Mouse (Mus musculus) thymus, postnatal 25 days (tissue): ENCODE measurements at regions not wholly inside any gene's neighbourhood (a gene's known extent, or its start where the extent isn't known, plus 50 kb on each side); places are given as distances from the start of the nearest gene placed in this dataset.

Source experiments
- DNase-seq: peaks from one replicate; pipeline ENCODE4 v3.0.0; 2022

- no peak for DNase-seq
Measured at GRCm38 (mm10) chr12:32489415-32490139, 111.1 kb downstream of the Ccdc71l start.

DNA sequence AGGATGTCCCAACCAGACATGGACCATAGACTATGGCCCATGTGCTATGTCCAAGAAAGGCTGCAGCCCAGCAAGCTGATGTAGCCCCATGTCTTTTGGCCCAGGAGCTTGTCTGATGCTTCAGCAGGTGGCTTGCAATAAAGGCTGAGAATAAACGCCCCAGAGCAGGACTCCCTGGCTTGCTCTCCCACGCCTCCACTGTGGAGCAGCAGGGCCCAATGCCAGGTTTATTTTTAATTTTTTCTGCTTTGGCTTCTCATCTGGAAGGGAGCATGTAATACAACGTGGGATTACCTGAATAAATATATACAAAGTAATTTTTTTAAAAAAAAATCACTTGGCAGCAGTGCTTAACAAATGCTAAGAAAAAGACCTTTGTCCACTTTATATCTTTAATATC, 125.7 kb downstream of the Ccdc71l start:
- DNase-seq: no peak

- no peak for DNase-seq
Measured at GRCm38 (mm10) chr12:32508671-32509070, 130.2 kb downstream of the Ccdc71l start.

- DNase-seq: no peak
Measured at GRCm38 (mm10) chr12:32525586-32525985, 147.1 kb downstream of the Ccdc71l start.

- DNase-seq: no peak
Measured at GRCm38 (mm10) chr12:32531216-32531615, 152.7 kb downstream of the Ccdc71l start.

DNA sequence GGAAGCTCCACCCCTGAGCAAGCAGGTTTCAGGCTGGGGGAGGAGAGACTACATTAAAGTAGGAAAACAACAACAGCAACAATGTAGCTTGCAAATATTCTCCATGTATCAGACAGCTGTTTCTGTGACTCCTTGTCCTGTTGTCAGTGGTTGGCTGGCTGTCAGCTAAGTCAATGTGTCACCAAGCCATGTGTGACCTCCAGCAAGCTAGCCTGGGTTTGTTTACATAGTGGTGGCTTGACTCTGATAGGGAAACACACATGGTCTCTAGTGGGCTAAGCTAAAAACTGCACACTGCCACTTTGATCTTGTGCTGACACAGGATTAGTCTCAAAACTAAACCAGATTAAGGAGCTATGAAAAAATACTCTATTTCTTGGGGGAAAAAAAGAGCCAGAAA, 155.1 kb downstream of the Ccdc71l start:
- DNase-seq: no peak

DNA sequence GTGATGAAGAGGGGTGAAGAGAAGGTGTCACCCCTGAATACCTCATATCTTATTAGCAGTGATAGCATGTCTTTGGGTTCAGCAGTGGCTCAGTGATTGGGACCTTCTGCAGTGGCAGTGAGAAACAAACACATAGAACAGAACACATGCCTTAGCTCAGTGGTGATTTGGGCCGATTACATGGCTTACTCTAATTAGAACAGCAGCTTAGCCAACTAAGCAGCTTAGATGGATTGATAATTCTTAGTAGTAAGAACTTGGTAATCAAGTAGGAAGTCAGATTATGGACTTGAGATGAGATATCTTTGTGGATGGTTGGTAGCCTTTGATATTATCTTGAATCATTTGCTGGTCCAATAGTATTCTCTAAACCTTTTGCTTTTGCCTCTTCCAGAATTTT, 167.0 kb downstream of the Ccdc71l start:
- no peak for DNase-seq

GRCm38 (mm10) chr12:32546356-32546755, 167.9 kb downstream of the Ccdc71l start:
- no peak for DNase-seq

- DNase-seq: no peak
Measured at GRCm38 (mm10) chr12:32553793-32554192, 175.3 kb downstream of the Ccdc71l start.

- DNase-seq: no peak
Measured at GRCm38 (mm10) chr12:32567777-32568176, 189.3 kb downstream of the Ccdc71l start.

- no peak for DNase-seq
Measured at GRCm38 (mm10) chr12:32581304-32581703, 202.8 kb downstream of the Ccdc71l start.

- DNase-seq: no peak
Measured at GRCm38 (mm10) chr12:32602131-32602815, 217.1 kb upstream of the Nampt start.

GRCm38 (mm10) chr12:32605353-32605752, 214.0 kb upstream of the Nampt start:
- no peak for DNase-seq

GRCm38 (mm10) chr12:32615000-32615399, 204.3 kb upstream of the Nampt start:
- DNase-seq: no peak

DNA sequence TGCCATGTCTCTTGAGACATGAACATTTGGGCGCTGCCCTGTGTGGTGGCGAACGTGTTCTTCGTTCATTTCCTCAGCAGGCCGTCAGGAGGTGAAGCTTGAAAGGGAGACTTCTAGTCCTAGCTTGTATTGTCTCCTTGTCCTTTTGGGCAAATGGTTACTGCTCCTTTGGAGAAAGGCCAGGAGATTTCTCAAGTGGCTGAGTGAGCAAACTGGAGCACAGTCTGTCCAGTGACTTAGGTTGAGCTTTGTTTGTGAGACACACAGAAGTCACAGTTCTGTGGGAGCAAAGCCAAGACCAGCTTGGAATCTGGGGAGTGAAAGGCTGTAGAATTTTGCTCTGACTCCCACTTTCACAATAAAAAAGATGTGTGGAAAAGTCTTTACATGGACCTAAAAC, 203.3 kb upstream of the Nampt start:
- DNase-seq: no peak

- DNase-seq: no peak
Measured at GRCm38 (mm10) chr12:32617031-32617430, 202.3 kb upstream of the Nampt start.

DNA sequence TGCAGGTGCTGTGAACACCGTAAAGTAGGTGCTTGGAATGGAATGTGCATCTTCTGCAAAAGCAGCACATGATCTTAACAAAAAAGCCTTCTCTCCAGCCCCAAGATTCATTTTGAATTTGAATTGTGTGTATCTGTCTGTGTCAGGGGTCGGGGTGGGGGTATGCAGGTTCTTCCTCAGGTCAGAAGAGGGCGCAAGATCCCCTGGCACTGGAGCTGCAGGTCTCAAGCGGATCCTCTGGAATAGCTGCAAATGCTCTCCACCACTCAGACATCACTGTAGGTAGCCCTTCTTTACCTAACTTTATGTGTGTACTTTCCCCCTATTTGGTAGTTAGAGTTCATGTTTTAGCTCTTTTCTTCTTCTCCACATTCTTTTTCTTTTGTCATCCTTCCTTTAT, 199.5 kb upstream of the Nampt start:
- DNase-seq: no peak

DNA sequence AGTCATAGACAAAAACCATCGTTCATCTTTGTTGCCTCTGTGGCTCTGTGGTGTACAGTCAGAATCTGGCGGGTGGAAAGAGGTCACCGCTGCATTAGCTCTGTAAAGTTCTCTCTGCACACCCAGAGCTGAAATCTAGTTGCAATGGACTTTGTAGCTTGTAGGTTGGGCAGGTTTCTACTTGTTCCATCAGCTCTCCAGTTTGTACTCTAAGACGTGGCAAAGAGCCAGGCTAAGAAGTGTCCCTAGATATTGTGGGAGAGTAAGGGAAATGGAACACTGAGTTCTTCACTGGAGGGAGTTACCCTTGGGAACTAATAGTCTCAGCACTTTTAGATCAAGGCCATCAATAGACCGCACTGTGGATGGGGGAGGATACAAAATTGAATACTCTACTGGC, 197.6 kb upstream of the Nampt start:
- no peak for DNase-seq

DNA sequence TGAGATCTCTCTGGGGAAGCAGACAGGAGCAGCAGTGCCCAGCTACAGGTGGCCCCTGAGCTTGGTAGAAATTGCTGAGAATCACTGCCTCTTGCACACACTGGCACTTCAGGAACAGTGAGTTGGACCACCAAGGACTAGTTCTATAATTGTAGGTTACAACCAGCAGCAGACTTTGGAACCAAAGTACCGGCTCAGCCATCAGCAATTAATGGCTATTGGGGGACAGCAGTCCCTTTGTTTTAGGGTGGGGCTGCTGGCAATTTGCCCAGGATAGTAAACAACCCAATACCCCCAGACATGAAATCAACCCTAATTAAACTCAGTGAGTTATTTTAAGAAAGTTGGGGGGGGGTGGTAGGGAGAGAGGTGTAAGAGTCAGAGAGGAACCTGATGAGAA, 190.8 kb upstream of the Nampt start:
- DNase-seq: no peak

- no peak for DNase-seq
Measured at GRCm38 (mm10) chr12:32632935-32633334, 186.4 kb upstream of the Nampt start.

DNA sequence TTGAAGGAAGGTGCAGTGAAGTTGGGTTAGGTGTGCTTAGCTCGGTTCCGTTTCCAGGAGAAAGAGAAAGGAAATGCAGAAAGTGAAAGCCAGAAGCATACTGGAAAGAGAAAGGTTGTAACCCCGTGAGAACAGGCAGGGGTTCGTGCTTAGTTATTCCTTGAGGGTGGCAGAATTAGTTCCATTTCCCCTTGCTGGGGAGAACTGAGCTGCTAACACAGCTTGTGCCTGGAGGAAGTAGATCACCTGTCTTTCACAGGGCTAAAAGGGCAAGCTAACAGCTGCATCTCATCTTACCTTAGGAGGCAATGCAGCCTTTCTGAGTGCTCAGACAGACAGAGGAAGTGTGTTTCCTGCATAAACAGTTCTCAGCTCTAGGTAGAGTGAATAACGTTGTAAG, 184.3 kb upstream of the Nampt start:
- DNase-seq: peak; percentile 39

GRCm38 (mm10) chr12:32637400-32638100, 181.8 kb upstream of the Nampt start:
- peak; percentile 6 for DNase-seq

DNA sequence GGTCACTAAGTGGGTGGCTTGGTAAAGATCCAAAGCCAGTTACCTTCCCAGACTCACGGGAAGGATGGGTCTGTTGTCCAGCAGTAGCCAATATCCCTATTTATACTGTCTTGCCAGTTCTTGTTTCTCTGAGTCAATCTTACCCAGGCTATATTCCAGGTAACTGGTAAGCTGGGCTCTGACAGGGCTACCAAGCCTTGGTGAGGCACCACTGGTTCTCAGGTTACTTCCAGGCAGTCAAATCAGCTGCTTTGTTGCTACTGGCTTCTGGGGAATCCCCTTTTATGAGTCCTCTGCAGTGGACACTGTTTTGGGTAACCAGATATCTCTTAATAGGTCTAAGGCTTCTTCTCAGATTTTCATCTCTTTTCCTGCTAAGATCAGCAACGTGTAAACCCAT, 178.8 kb upstream of the Nampt start:
- DNase-seq: no peak

DNA sequence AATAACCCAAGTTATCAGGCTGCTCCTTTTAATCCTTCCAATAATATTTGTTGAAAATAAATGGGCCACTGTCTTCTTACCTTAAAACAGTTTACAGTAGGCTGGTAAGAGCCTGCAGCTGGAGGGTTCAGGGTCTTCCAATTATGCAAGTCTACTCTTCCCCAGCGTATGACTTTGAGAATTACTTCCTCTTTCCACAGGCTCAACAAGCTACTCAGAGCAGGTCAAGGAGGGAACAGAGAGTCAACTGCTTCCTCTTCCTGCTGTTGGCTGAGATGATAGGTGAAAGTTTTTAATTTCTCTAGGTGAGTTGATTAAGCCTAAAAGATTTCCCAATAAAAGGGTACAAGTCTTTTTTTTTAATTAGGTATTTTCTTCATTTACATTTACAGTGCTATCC, 176.9 kb upstream of the Nampt start:
- no peak for DNase-seq
